Mouse (Mus musculus) limb, embryonic 13.5 days (tissue): ENCODE measurements around the gene Rbm45. TPM values are rescaled to one million over a fixed set of nuclear protein-coding genes. Genes with fewer than 3 reads are reported as not detected.

Source experiments
- polyA plus RNA-seq: library from polyadenylated mRNA; unstranded; fragments of >200 nt; fragmentation: Nextera tagmentation; extraction: Ambion mirVana; gene quantifications from 2 replicates; pipeline ENCODE4 v1.2.1, GENCODE M21; 2015

Gene Rbm45
- polyA plus RNA-seq, 1 experiment from 2014 or later, result 21.0 TPM

Other genes with a start within 250 kb of the Rbm45 start
- gene Pde11a, start 31.2 kb upstream of the Rbm45 start, polyA plus RNA-seq, result 0.50 and 0.65 TPM in 2 replicates
- not detected in 2 replicates for gene Cyct, start 9.5 kb upstream of the Rbm45 start, polyA plus RNA-seq
- 17.8 and 19.1 TPM in 2 replicates for gene Osbpl6, start 36.5 kb downstream of the Rbm45 start, polyA plus RNA-seq